Mouse (Mus musculus): ENCODE results near the gene Ift140. TPM values are rescaled to one million over a fixed set of nuclear protein-coding genes. Genes with fewer than 3 reads are reported as not detected.

Gene Ift140
- polyA plus RNA-seq, 1 experiment from 2014 or later: 25.8 TPM

GRCm38 (mm10) chr17:25065189-25065588 is 49.3 kb downstream of the Ift140 start:
- WGBS: 84% methylated on average over 3 of the region's 3 CpGs
- Histone ChIP-seq H3K4me2 (ENCODE audit: low read depth) (no peak overlapping the region), H3K4me3 (ENCODE audit: low read depth, low read length) (no peak overlapping the region), H3K9me3 (ENCODE audit: control insufficient read depth, low read length) (no peaks in the 10 kb centered on the region), H3K4me1 (ENCODE audit: control insufficient read depth, insufficient read depth, low read length) (no peaks in the 10 kb centered on the region), H3K27ac (ENCODE audit: low read depth, low read length) (no peak overlapping the region), H3K36me3 (ENCODE audit: control insufficient read depth, insufficient read depth, low read length) (peaks cover 3% of the 10 kb centered on the region), H3K9ac (ENCODE audit: low read length) (no peak overlapping the region), H3K27me3 (ENCODE audit: control insufficient read depth, insufficient read depth, low read length) (no peaks in the 10 kb centered on the region)
- DNase-seq (ENCODE audit: low spot score): no peak
- ATAC-seq (ENCODE audit: insufficient read depth, low FRiP score, low TSS enrichment): no peak

- Histone ChIP-seq H3K4me2 (ENCODE audit: low read depth) (no peak overlapping the region), H3K36me3 (ENCODE audit: control insufficient read depth, insufficient read depth, low read length) (peaks cover 3% of the 10 kb centered on the region), H3K9me3 (ENCODE audit: control insufficient read depth, low read length) (no peaks in the 10 kb centered on the region), H3K9ac (ENCODE audit: low read length) (no peak overlapping the region), H3K27ac (ENCODE audit: low read depth, low read length) (no peak overlapping the region), H3K27me3 (ENCODE audit: control insufficient read depth, insufficient read depth, low read length) (no peaks in the 10 kb centered on the region), H3K4me3 (ENCODE audit: low read depth, low read length) (no peak overlapping the region), H3K4me1 (ENCODE audit: control insufficient read depth, insufficient read depth, low read length) (no peaks in the 10 kb centered on the region)
- 90% methylated on average over 7 of the region's 7 CpGs for WGBS
- DNase-seq (ENCODE audit: low spot score) (no peak), ATAC-seq (ENCODE audit: insufficient read depth, low FRiP score, low TSS enrichment) (no peak)
These were observed 50.7 kb downstream of the Ift140 start for GRCm38 (mm10) chr17:25066595-25066994.

- H3K9me3 ChIP-seq (ENCODE audit: control insufficient read depth, low read length): no peaks in the 10 kb centered on the region
- DNase-seq (ENCODE audit: low spot score): no peak
- no peaks in the 10 kb centered on the region; the same call in 1 of the 2 replicates for H3K36me3 ChIP-seq (ENCODE audit: control insufficient read depth, insufficient read depth, low read length)
- ATAC-seq (ENCODE audit: insufficient read depth, low FRiP score, low TSS enrichment): no peak
- H3K27me3 ChIP-seq (ENCODE audit: control insufficient read depth, insufficient read depth, low read length): no peaks in the 10 kb centered on the region
- no peak overlapping the region for H3K4me2 ChIP-seq (ENCODE audit: low read depth)
- no peak overlapping the region for H3K27ac ChIP-seq (ENCODE audit: low read depth, low read length)
- no peaks in the 10 kb centered on the region for H3K4me1 ChIP-seq (ENCODE audit: control insufficient read depth, insufficient read depth, low read length)
- H3K9ac ChIP-seq (ENCODE audit: low read length): no peak overlapping the region
- 80% methylated on average over 8 of the region's 8 CpGs for WGBS
- H3K4me3 ChIP-seq (ENCODE audit: low read depth, low read length): no peak overlapping the region
These were observed 51.6 kb downstream of the Ift140 start for GRCm38 (mm10) chr17:25067442-25067851.

- no peaks in the 10 kb centered on the region for H3K27me3 ChIP-seq (ENCODE audit: control insufficient read depth, insufficient read depth, low read length)
- DNase-seq (ENCODE audit: low spot score): no peak
- 76% methylated on average over 2 of the region's 2 CpGs for WGBS
- no peaks in the 10 kb centered on the region for H3K36me3 ChIP-seq (ENCODE audit: control insufficient read depth, insufficient read depth, low read length)
- no peak overlapping the region for H3K4me3 ChIP-seq (ENCODE audit: low read depth, low read length)
- no peak overlapping the region for H3K27ac ChIP-seq (ENCODE audit: low read depth, low read length)
- H3K4me2 ChIP-seq (ENCODE audit: low read depth): no peak overlapping the region
- no peaks in the 10 kb centered on the region for H3K9me3 ChIP-seq (ENCODE audit: control insufficient read depth, low read length)
- ATAC-seq (ENCODE audit: insufficient read depth, low FRiP score, low TSS enrichment): no peak
- no peak overlapping the region for H3K9ac ChIP-seq (ENCODE audit: low read length)
- no peaks in the 10 kb centered on the region for H3K4me1 ChIP-seq (ENCODE audit: control insufficient read depth, insufficient read depth, low read length)
These were observed 52.8 kb downstream of the Ift140 start for GRCm38 (mm10) chr17:25068690-25069089.

- DNase-seq (ENCODE audit: low spot score) (no peak), ATAC-seq (ENCODE audit: insufficient read depth, low FRiP score, low TSS enrichment) (no peak)
- Histone ChIP-seq H3K4me2 (ENCODE audit: low read depth) (no peak overlapping the region), H3K4me3 (ENCODE audit: low read depth, low read length) (no peak overlapping the region), H3K36me3 (ENCODE audit: control insufficient read depth, insufficient read depth, low read length) (no peaks in the 10 kb centered on the region), H3K4me1 (ENCODE audit: control insufficient read depth, insufficient read depth, low read length) (no peaks in the 10 kb centered on the region), H3K27ac (ENCODE audit: low read depth, low read length) (no peak overlapping the region), H3K9ac (ENCODE audit: low read length) (no peak overlapping the region), H3K9me3 (ENCODE audit: control insufficient read depth, low read length) (no peaks in the 10 kb centered on the region), H3K27me3 (ENCODE audit: control insufficient read depth, insufficient read depth, low read length) (no peaks in the 10 kb centered on the region)
- 90% methylated on average over 4 of the region's 4 CpGs for WGBS
These were observed 61.0 kb downstream of the Ift140 start for GRCm38 (mm10) chr17:25076906-25077305.

- Histone ChIP-seq H3K36me3 (ENCODE audit: control insufficient read depth, insufficient read depth, low read length) (no peaks in the 10 kb centered on the region), H3K9me3 (ENCODE audit: control insufficient read depth, low read length) (no peaks in the 10 kb centered on the region), H3K4me2 (ENCODE audit: low read depth) (no peak overlapping the region), H3K27ac (ENCODE audit: low read depth, low read length) (no peak overlapping the region), H3K4me1 (ENCODE audit: control insufficient read depth, insufficient read depth, low read length) (no peaks in the 10 kb centered on the region), H3K4me3 (ENCODE audit: low read depth, low read length) (no peak overlapping the region), H3K27me3 (ENCODE audit: control insufficient read depth, insufficient read depth, low read length) (no peaks in the 10 kb centered on the region), H3K9ac (ENCODE audit: low read length) (no peak overlapping the region)
- no peak for DNase-seq (ENCODE audit: low spot score)
- ATAC-seq (ENCODE audit: insufficient read depth, low FRiP score, low TSS enrichment): no peak
- WGBS: 85% methylated on average over 13 of the region's 13 CpGs
These were observed 62.0 kb downstream of the Ift140 start for GRCm38 (mm10) chr17:25077771-25078372.

GRCm38 (mm10) chr17:25080210-25080609 is 64.3 kb downstream of the Ift140 start:
- no peak overlapping the region for H3K9ac ChIP-seq (ENCODE audit: low read length)
- H3K27ac ChIP-seq (ENCODE audit: low read depth, low read length): no peak overlapping the region
- 87% methylated on average over 13 of the region's 13 CpGs for WGBS
- H3K27me3 ChIP-seq (ENCODE audit: control insufficient read depth, insufficient read depth, low read length): no peaks in the 10 kb centered on the region
- no peaks in the 10 kb centered on the region for H3K36me3 ChIP-seq (ENCODE audit: control insufficient read depth, insufficient read depth, low read length)
- no peak overlapping the region for H3K4me2 ChIP-seq (ENCODE audit: low read depth)
- no peak for ATAC-seq (ENCODE audit: insufficient read depth, low FRiP score, low TSS enrichment)
- no peak for DNase-seq (ENCODE audit: low spot score)
- H3K4me1 ChIP-seq (ENCODE audit: control insufficient read depth, insufficient read depth, low read length): no peaks in the 10 kb centered on the region
- no peaks in the 10 kb centered on the region for H3K9me3 ChIP-seq (ENCODE audit: control insufficient read depth, low read length)
- no peak overlapping the region; the same call in 1 of the 2 replicates for H3K4me3 ChIP-seq (ENCODE audit: low read depth, low read length)

- Histone ChIP-seq H3K27ac (ENCODE audit: low read depth, low read length) (peak overlapping the region; percentile 30; the same call in 1 of the 2 replicates), H3K9me3 (ENCODE audit: control insufficient read depth, low read length) (no peaks in the 10 kb centered on the region)
- DNase-seq (ENCODE audit: low spot score): no peak
These were observed 65.1 kb downstream of the Ift140 start for GRCm38 (mm10) chr17:25080960-25081381.

GRCm38 (mm10) chr17:25082081-25082847 is 66.4 kb downstream of the Ift140 start:
- WGBS: 74% methylated on average over 14 of the region's 14 CpGs
- ATAC-seq (ENCODE audit: insufficient read depth, low FRiP score, low TSS enrichment): no peak
- no peak overlapping the region for H3K27ac ChIP-seq (ENCODE audit: low read depth, low read length)

More at GRCm38 (mm10) chr17:25080960-25081381, 65.1 kb downstream of the Ift140 start:
- Histone ChIP-seq H3K27me3 (ENCODE audit: control insufficient read depth, insufficient read depth, low read length) (no peaks in the 10 kb centered on the region), H3K9ac (ENCODE audit: low read length) (no peak overlapping the region), H3K36me3 (ENCODE audit: control insufficient read depth, insufficient read depth, low read length) (no peaks in the 10 kb centered on the region), H3K4me2 (ENCODE audit: low read depth) (no peak overlapping the region), H3K4me1 (ENCODE audit: control insufficient read depth, insufficient read depth, low read length) (no peaks in the 10 kb centered on the region), H3K4me3 (ENCODE audit: low read depth, low read length) (no peak overlapping the region)
- 78% methylated on average over 11 of the region's 11 CpGs for WGBS
- ATAC-seq (ENCODE audit: insufficient read depth, low FRiP score, low TSS enrichment): no peak

More at GRCm38 (mm10) chr17:25082081-25082847, 66.4 kb downstream of the Ift140 start:
- no peak overlapping the region for H3K4me3 ChIP-seq (ENCODE audit: low read depth, low read length)
- H3K27me3 ChIP-seq (ENCODE audit: control insufficient read depth, insufficient read depth, low read length): no peaks in the 10 kb centered on the region
- H3K36me3 ChIP-seq (ENCODE audit: control insufficient read depth, insufficient read depth, low read length): no peaks in the 10 kb centered on the region
- no peak for DNase-seq (ENCODE audit: low spot score)
- no peak overlapping the region for H3K9ac ChIP-seq (ENCODE audit: low read length)
- H3K4me2 ChIP-seq (ENCODE audit: low read depth): no peak overlapping the region
- no peaks in the 10 kb centered on the region for H3K4me1 ChIP-seq (ENCODE audit: control insufficient read depth, insufficient read depth, low read length)
- H3K9me3 ChIP-seq (ENCODE audit: control insufficient read depth, low read length): no peaks in the 10 kb centered on the region

All from neural tube, embryonic 11.5 days (tissue).